Mouse (Mus musculus) embryonic fibroblast, embryonic 13.5 days (primary cell): ENCODE measurements around the gene Actr6.

Experiments
- CTCF ChIP-seq: IDR thresholded peaks from 2 replicates; pipeline ENCODE4 v1.5.1; 2011; ENCODE audit warnings: mild to moderate bottlenecking, control low read depth, low read length, moderate library complexity, borderline replicate concordance; ENCODE audit not compliant: insufficient read depth
- POLR2A ChIP-seq: IDR thresholded peaks from 2 replicates; pipeline ENCODE4 v1.6.1; 2011; ENCODE audit warnings: low read depth, mild to moderate bottlenecking, control low read depth, low read length, moderate library complexity

- TF ChIP-seq CTCF (no peak), POLR2A (no peak)
Observed at GRCm38 (mm10) chr10:89748619-89749018, 16.5 kb upstream of the Actr6 start.
